Comparison of ENCODE assay signal across 9 mouse cellular contexts in the genomic region with DNA sequence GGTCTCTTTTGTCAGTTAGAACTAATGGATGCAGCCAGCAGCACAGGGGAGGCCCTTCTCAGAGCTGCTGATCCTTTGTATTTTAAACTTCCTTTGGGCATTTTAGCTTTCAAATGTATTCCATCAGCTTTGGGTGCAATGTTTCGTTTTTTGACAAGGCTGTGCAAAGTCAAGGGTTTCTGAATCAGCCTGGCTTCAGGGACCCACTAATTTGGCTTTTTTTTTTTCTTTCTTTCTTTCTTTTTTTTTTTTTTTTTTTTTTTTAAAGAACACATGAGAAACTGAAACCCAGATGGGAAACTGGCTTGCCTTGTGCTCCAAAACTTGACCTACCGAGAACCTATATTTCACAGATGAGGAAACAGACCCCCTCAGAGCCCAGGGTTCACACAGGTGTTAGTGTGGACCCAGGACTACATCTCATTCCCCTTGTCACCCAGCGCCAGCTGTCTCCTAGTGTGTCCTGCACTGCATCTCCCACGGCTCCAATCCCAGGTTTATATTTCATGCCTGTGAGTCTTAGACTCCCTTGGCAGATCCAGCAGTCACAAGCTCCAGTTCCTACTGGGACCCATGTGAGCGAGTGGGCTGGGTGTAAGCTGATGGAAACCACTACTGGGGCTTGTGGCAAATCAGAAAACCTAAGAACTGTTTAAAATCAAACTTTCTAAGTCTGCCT. TPM values are rescaled to one million over a fixed set of nuclear protein-coding genes. Genes with fewer than 3 reads are reported as not detected.
DNase-seq lines count a peak whose midpoint lies in the region; ATAC-seq and TF ChIP-seq lines count a peak whose summit lies in the region.
"Had no signal": no experiment of that assay in that cellular context is flagged by ENCODE, and none has a peak within 500 bp of the region (broad histone marks: within the 10 kb centered on the region; RNA-seq: fewer than 3 reads in every experiment).

No protein-coding gene starts in this region.

- DNase-seq in intestine, embryonic 14.5 days (ENCODE audit: low spot score), result no peak
- DNase-seq in adrenal gland, postnatal 10 days, result peak; percentile 14
- DNase-seq in heart, embryonic 10.5 days (ENCODE audit: low spot score), result no peak
- DNase-seq in lung, postnatal 10 days, result peak; percentile 18
- DNase-seq in right cerebral cortex, postnatal 25 days, result no peak

- 23% methylated on average over 5 of the region's 5 CpGs for WGBS in intestine, embryonic 14.5 days
- 51% methylated on average over 5 of the region's 5 CpGs for WGBS in intestine, postnatal 0 days
- 33% methylated on average over 5 of the region's 5 CpGs for WGBS in heart, embryonic 10.5 days

- peak; percentile 36; the same call in 1 of the 2 replicates for ATAC-seq in intestine, embryonic 14.5 days (replicated peaks; ENCODE audit: low FRiP score, low TSS enrichment, low read depth)
- ATAC-seq in intestine, postnatal 0 days, result no peak
- ATAC-seq in megakaryocyte-erythroid progenitor cell, adult 5-6 weeks (replicated peaks; ENCODE audit: low FRiP score, low TSS enrichment, poor library complexity, severe bottlenecking), result no peak
- ATAC-seq in monocyte, adult 5-6 weeks (replicated peaks; ENCODE audit: insufficient number of reproducible peaks, low FRiP score, low TSS enrichment, poor library complexity, severe bottlenecking), result no peak

- no peak for TF ChIP-seq CTCF in intestine, postnatal 0 days (IDR thresholded peaks at IDR 0.05; ENCODE audit: low read depth)

- peak overlapping the region; percentile 72 for H3K27ac ChIP-seq in intestine, embryonic 14.5 days (ENCODE audit: low read depth)
- H3K27ac ChIP-seq in intestine, postnatal 0 days (ENCODE audit: low read depth, low read length), result no peak overlapping the region
- H3K27ac ChIP-seq in heart, embryonic 10.5 days, result peak overlapping the region; percentile 77
- H3K27ac ChIP-seq: hindbrain, embryonic 15.5 days had no signal

- H3K4me3 ChIP-seq in intestine, embryonic 14.5 days (ENCODE audit: low read depth, low read length), result no peak overlapping the region
- no peak overlapping the region for H3K4me3 ChIP-seq in intestine, postnatal 0 days (ENCODE audit: low read depth, low read length)
- no peak overlapping the region for H3K4me3 ChIP-seq in heart, embryonic 10.5 days
- H3K4me3 ChIP-seq: hindbrain, embryonic 15.5 days had no signal

- peaks cover 20% of the 10 kb centered on the region for H3K4me1 ChIP-seq in intestine, embryonic 14.5 days (replicated peaks; ENCODE audit: control insufficient read depth, insufficient read depth, low read length)
- H3K4me1 ChIP-seq in intestine, postnatal 0 days (replicated peaks; ENCODE audit: control insufficient read depth, insufficient read depth, low read length), result no peaks in the 10 kb centered on the region
- H3K4me1 ChIP-seq in heart, embryonic 10.5 days, result peaks cover 14% of the 10 kb centered on the region; the same call in 1 of the 2 replicates

- no peaks in the 10 kb centered on the region for H3K36me3 ChIP-seq in intestine, embryonic 14.5 days (ENCODE audit: control insufficient read depth, insufficient read depth, low read length)
- H3K36me3 ChIP-seq in intestine, postnatal 0 days (ENCODE audit: control insufficient read depth, insufficient read depth), result no peaks in the 10 kb centered on the region
- no peaks in the 10 kb centered on the region for H3K36me3 ChIP-seq in heart, embryonic 10.5 days
- H3K36me3 ChIP-seq: hindbrain, embryonic 15.5 days had no signal

- H3K4me2 ChIP-seq in intestine, embryonic 14.5 days (ENCODE audit: low read length), result peak overlapping the region; percentile 28; the same call in 1 of the 2 replicates
- H3K4me2 ChIP-seq in intestine, postnatal 0 days (replicated peaks; ENCODE audit: low read depth), result no peak overlapping the region
- H3K4me2 ChIP-seq: hindbrain, embryonic 15.5 days had no signal

- H3K9me3 ChIP-seq in intestine, embryonic 14.5 days (ENCODE audit: control insufficient read depth, low read length), result no peaks in the 10 kb centered on the region
- no peaks in the 10 kb centered on the region for H3K9me3 ChIP-seq in intestine, postnatal 0 days (ENCODE audit: control insufficient read depth)
- no peaks in the 10 kb centered on the region for H3K9me3 ChIP-seq in heart, embryonic 10.5 days
- H3K9me3 ChIP-seq: hindbrain, embryonic 15.5 days had no signal

- H3K27me3 ChIP-seq in intestine, embryonic 14.5 days (replicated peaks; ENCODE audit: control insufficient read depth, insufficient read depth, low read length), result no peaks in the 10 kb centered on the region
- H3K27me3 ChIP-seq in intestine, postnatal 0 days (replicated peaks; ENCODE audit: control insufficient read depth, insufficient read depth, low read length), result no peaks in the 10 kb centered on the region
- no peaks in the 10 kb centered on the region for H3K27me3 ChIP-seq in heart, embryonic 10.5 days (ENCODE audit: insufficient read depth, poor library complexity, severe bottlenecking)
- H3K27me3 ChIP-seq: hindbrain, embryonic 15.5 days had no signal

- no peak overlapping the region for H3K9ac ChIP-seq in intestine, embryonic 14.5 days (ENCODE audit: low read length)
- no peak overlapping the region for H3K9ac ChIP-seq in intestine, postnatal 0 days (ENCODE audit: low read depth, low read length)
- H3K9ac ChIP-seq: hindbrain, embryonic 15.5 days had no signal

RNA-seq across cellular contexts. Expression of a gene that starts 26.4 kb away (rescaled TPM):
- 14.9 and 17.2 TPM in 2 replicates for polyA plus RNA-seq in intestine, embryonic 14.5 days (2014; fragmentation: Nextera tagmentation; extraction: Ambion mirVana)
- polyA plus RNA-seq in intestine, postnatal 0 days (2015; fragmentation: Nextera tagmentation; extraction: Ambion mirVana), result 1.6 and 2.1 TPM in 2 replicates
- total RNA-seq in adrenal gland, postnatal 10 days (2021), result 1 to 10 TPM; 4.2 to 5.0 TPM
- polyA plus RNA-seq in heart, embryonic 10.5 days (2016; fragmentation: Nextera tagmentation; extraction: Ambion mirVana), result 5.2 and 9.3 TPM in 2 replicates
- total RNA-seq in megakaryocyte-erythroid progenitor cell, adult 5-6 weeks (2014; fragmentation: Nextera tagmentation), result not detected in 2 replicates
- 0.19 TPM in 1 of 2 replicates, not detected in the other for total RNA-seq in megakaryocyte-erythroid progenitor cell, adult 5-6 weeks (2017)
- total RNA-seq in monocyte, adult 5-6 weeks (2017), result 0.85 to 2.8 TPM in 2 of 3 replicates, not detected in the other

Comparison
In these comparisons a context has a peak if more than half of its experiments do, and no peak if none do; other contexts are left out.
1. DNase-seq: peak in adrenal gland, postnatal 10 days (single experiment) and lung, postnatal 10 days (single experiment); none in intestine, embryonic 14.5 days (single experiment), heart, embryonic 10.5 days (single experiment) and right cerebral cortex, postnatal 25 days (single experiment).